Mouse (Mus musculus) cortical plate, adult 2 months (tissue): ENCODE data around the gene Loxl1.

Experiments
- CTCF ChIP-seq: fragments of 200-500 bp; IDR thresholded peaks from 2 replicates; pipeline ENCODE4 v1.5.1; 2011; ENCODE audit warnings: mild to moderate bottlenecking, control low read depth, low read length; ENCODE audit not compliant: insufficient read depth; ENCODE audit errors: extremely low read depth
- POLR2A ChIP-seq: fragments of 200-500 bp; IDR thresholded peaks from 2 replicates; pipeline ENCODE4 v1.6.1; 2011; ENCODE audit warnings: mild to moderate bottlenecking, low read length, control low read depth; ENCODE audit not compliant: insufficient read depth; ENCODE audit errors: extremely low read depth

- TF ChIP-seq CTCF (no peak), POLR2A (no peak)
These were observed 48.4 kb upstream of the Loxl1 start for GRCm38 (mm10) chr9:58361373-58361772.
